Comparison of ENCODE assay signal across 20 mouse cellular contexts in the genomic region with DNA sequence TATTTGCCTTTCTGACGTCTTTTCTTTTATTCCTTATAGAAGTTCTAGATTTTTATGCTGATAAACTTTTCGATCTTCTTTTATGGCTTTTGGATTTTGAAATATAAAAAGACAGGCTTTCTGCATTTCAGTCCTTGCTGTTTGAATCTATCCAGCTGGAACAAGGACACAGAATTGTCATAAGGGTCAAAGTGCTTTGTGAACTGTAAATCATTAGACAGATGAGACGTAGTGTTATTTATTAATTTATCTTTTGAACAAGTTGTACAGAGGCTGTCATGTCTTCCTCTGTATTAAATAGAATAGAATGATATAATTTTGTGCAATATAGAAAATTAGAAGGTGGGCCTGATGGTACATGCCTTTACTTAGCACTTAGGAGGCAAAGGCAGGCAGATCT.
"Had no signal": no experiment of that assay in that cellular context is flagged by ENCODE, and none has a peak within 500 bp of the region (broad histone marks: within the 10 kb centered on the region; RNA-seq: fewer than 3 reads in every experiment).

No protein-coding gene starts in this region.

- H3K9ac ChIP-seq: limb, embryonic 12.5 days; limb, embryonic 15.5 days; liver, embryonic 14.5 days; lung, embryonic 15.5 days; stomach, embryonic 15.5 days had no signal

- H3K4me1 ChIP-seq: limb, embryonic 15.5 days had no signal

- H3K4me2 ChIP-seq: limb, embryonic 12.5 days; limb, embryonic 15.5 days; lung, embryonic 15.5 days; midbrain, embryonic 11.5 days; stomach, embryonic 15.5 days had no signal

- H3K27me3 ChIP-seq: limb, embryonic 12.5 days; limb, embryonic 15.5 days; lung, embryonic 15.5 days; stomach, embryonic 15.5 days had no signal

- DNase-seq: kidney, postnatal 10 days; kidney, postnatal 4 days; left cerebral cortex, postnatal 4 days; lung, adult 18-20 months; lung, postnatal 10 days; lung, postnatal 36 days; midbrain, embryonic 14.5 days; right cerebral cortex, adult 18-20 months; right cerebral cortex, postnatal 14 days; right cerebral cortex, postnatal 4 days; spleen, adult 18-20 months; thymus, postnatal 25 days had no signal

- H3K36me3 ChIP-seq: limb, embryonic 12.5 days; limb, embryonic 15.5 days; lung, embryonic 15.5 days; stomach, embryonic 15.5 days had no signal

- H3K9me3 ChIP-seq: limb, embryonic 12.5 days; limb, embryonic 15.5 days; lung, embryonic 15.5 days; stomach, embryonic 15.5 days had no signal

- H3K4me3 ChIP-seq: limb, embryonic 12.5 days; limb, embryonic 15.5 days; lung, embryonic 15.5 days; stomach, embryonic 15.5 days had no signal

- H3K27ac ChIP-seq: hindbrain, postnatal 0 days; limb, embryonic 12.5 days; limb, embryonic 15.5 days; liver, embryonic 14.5 days; lung, embryonic 15.5 days; stomach, embryonic 15.5 days had no signal

- ATAC-seq: hindbrain, postnatal 0 days; inflammation-experienced regulatory T-cells, adult 6 months had no signal
